Mouse (Mus musculus) v-Abl transformed pro-B cells (cell line): ENCODE results near the gene Crlf3.

Experiments
- in situ Hi-C, 2 experiments: fragments of 400-800 bp; cut with MboI; formaldehyde crosslinking; loops; one replicate each; pipeline ENCODE4 v1.15.1; 2025; ENCODE audit not compliant: unreplicated experiment in 2 of 2

Crlf3 gene

GRCm38 (mm10) chr11:80080826-80081728 is at the start of gene Crlf3:
Gene Crlf3 (minus strand): TSS chr11:80080991.
- in situ Hi-C loops = loop anchor here in 1 of 2 experiments (25.0 kb wide), 1 partner anchor 1069 kb away; no protein-coding TSS in a partner anchor

- in situ Hi-C loops = no loop called here
Measured at GRCm38 (mm10) chr11:80116411-80116810, 35.6 kb upstream of the Crlf3 start.

GRCm38 (mm10) chr11:80104407-80104806 is 23.6 kb upstream of the Crlf3 start:
- in situ Hi-C loops = no loop called here

GRCm38 (mm10) chr11:80101298-80101697 is 20.5 kb upstream of the Crlf3 start:
- in situ Hi-C loops = no loop called here

- in situ Hi-C loops = loop anchor here in 1 of 2 experiments (25.0 kb wide), 1 partner anchor 1086 kb away; no protein-coding TSS in a partner anchor
Measured at GRCm38 (mm10) chr11:80098444-80099056, 17.8 kb upstream of the Crlf3 start.

GRCm38 (mm10) chr11:80090555-80091164 is 9.9 kb upstream of the Crlf3 start:
- in situ Hi-C loops = loop anchor here in 1 of 2 experiments (5.0 to 25.0 kb wide), 2 partner anchors 42 to 1078 kb away; no protein-coding TSS in a partner anchor

- in situ Hi-C loops = loop anchor here in 1 of 2 experiments (5.0 to 25.0 kb wide), 2 partner anchors 42 to 1078 kb away; no protein-coding TSS in a partner anchor
Measured at GRCm38 (mm10) chr11:80089817-80090214, 9.0 kb upstream of the Crlf3 start.

- in situ Hi-C loops = loop anchor here in 1 of 2 experiments (25.0 kb wide), 1 partner anchor 1077 kb away; no protein-coding TSS in a partner anchor
Measured at GRCm38 (mm10) chr11:80088917-80089816, 8.4 kb upstream of the Crlf3 start, which contains the start of gene Atad5. Gene Atad5 (plus strand): TSS chr11:80089400.

- in situ Hi-C loops = loop anchor here in 1 of 2 experiments (25.0 kb wide), 1 partner anchor 1075 kb away; no protein-coding TSS in a partner anchor
Measured at GRCm38 (mm10) chr11:80086844-80087243, 6.1 kb upstream of the Crlf3 start.

GRCm38 (mm10) chr11:80085356-80086055 is 4.7 kb upstream of the Crlf3 start:
- in situ Hi-C loops = loop anchor here in 1 of 2 experiments (25.0 kb wide), 1 partner anchor 1073 kb away; no protein-coding TSS in a partner anchor

GRCm38 (mm10) chr11:80081786-80082319 is 1.1 kb upstream of the Crlf3 start:
- in situ Hi-C loops = loop anchor here in 1 of 2 experiments (25.0 kb wide), 1 partner anchor 1070 kb away; no protein-coding TSS in a partner anchor

- in situ Hi-C loops = loop anchor here in 1 of 2 experiments (25.0 kb wide), 1 partner anchor 1068 kb away; no protein-coding TSS in a partner anchor
Measured at GRCm38 (mm10) chr11:80080381-80080825, 388 bp downstream of the Crlf3 start.

- in situ Hi-C loops = loop anchor here in 1 of 2 experiments (10.0 to 25.0 kb wide), 2 partner anchors 555 to 1067 kb away; partner anchors contain the start of gene Evi2b
Measured at GRCm38 (mm10) chr11:80079751-80080150, 1.0 kb downstream of the Crlf3 start.

GRCm38 (mm10) chr11:80078831-80079230 is 2.0 kb downstream of the Crlf3 start:
- in situ Hi-C loops = loop anchor here in 1 of 2 experiments (10.0 to 25.0 kb wide), 2 partner anchors 554 to 1067 kb away; partner anchors contain the start of gene Evi2b

GRCm38 (mm10) chr11:80077784-80078545 is 2.8 kb downstream of the Crlf3 start:
- in situ Hi-C loops = loop anchor here in 1 of 2 experiments (10.0 to 25.0 kb wide), 2 partner anchors 553 to 1066 kb away; partner anchors contain the start of gene Evi2b

GRCm38 (mm10) chr11:80075608-80076277 is 5.0 kb downstream of the Crlf3 start:
- in situ Hi-C loops = loop anchor here in 1 of 2 experiments (10.0 to 25.0 kb wide), 2 partner anchors 551 to 1063 kb away; partner anchors contain the start of gene Evi2b
